Mouse (Mus musculus) C2C12 (cell line): ENCODE data around the gene Stard3.

ENCODE experiments used
- CTCF ChIP-seq: IDR thresholded peaks from one replicate; pipeline ENCODE4 v1.5.1; 2011; ENCODE audit not compliant: control insufficient read depth, insufficient read depth, insufficient read length
- FOSL1 ChIP-seq: IDR thresholded peaks from one replicate; pipeline ENCODE4 v1.8.0; 2011; ENCODE audit warnings: mild to moderate bottlenecking, low read length; ENCODE audit not compliant: poor library complexity, insufficient read depth, severe bottlenecking
- MYOD1 ChIP-seq: IDR thresholded peaks from one replicate; pipeline ENCODE4 v1.6.1; 2011; ENCODE audit warnings: low read depth; ENCODE audit not compliant: control insufficient read depth, insufficient read length
- MYOG ChIP-seq: IDR thresholded peaks from one replicate; pipeline ENCODE4 v1.6.1; 2011; ENCODE audit not compliant: control insufficient read depth, insufficient read length; ENCODE audit errors: extremely low read depth
- USF1 ChIP-seq: IDR thresholded peaks from one replicate; pipeline ENCODE4 v1.6.1; 2011; ENCODE audit warnings: low read depth, mild to moderate bottlenecking, control low read depth, moderate library complexity

DNA sequence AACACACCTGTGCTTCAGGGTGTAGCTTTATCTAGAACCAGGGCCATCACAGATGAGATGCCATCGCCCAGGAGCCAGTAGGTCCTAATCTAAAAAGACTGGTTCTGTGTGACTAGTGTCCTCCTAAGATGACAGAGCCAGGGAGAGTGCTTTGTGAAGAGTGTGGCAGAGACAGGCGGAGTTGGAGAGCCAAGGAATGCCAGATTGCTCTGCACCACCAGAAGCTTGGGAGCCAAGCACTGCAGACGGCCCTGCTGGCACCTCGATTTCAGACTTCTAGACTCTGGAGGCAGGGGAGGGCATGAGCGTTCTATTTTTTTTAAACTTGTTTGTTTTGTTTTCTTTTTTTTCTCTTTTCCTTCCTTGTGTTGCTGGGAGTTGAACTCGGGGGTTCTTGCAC is 11.2 kb downstream of the Stard3 start:
- TF ChIP-seq CTCF (no peak), MYOG (no peak), USF1 (no peak), FOSL1 (no peak), MYOD1 (no peak)
